Mouse (Mus musculus) brain, embryonic 14.5 days (tissue): ENCODE results near the gene Igf2r.
"Not testable (repeated sequence)": the region's sequence is repeated elsewhere in the genome, so short reads cannot be mapped to it uniquely, and the experiment has no call there.

Source experiments
- CTCF ChIP-seq: fragments of 200-500 bp; IDR thresholded peaks from 2 replicates; pipeline ENCODE4 v1.5.1; 2012; ENCODE audit warnings: inconsistent platforms, mild to moderate bottlenecking, moderate library complexity, borderline replicate concordance; ENCODE audit not compliant: insufficient read depth, insufficient read length; ENCODE audit errors: extremely low read depth
- POLR2A ChIP-seq: fragments of 200-500 bp; IDR thresholded peaks from 2 replicates; pipeline ENCODE4 v1.6.1; 2012; ENCODE audit warnings: mild to moderate bottlenecking, inconsistent platforms, borderline replicate concordance; ENCODE audit not compliant: poor library complexity, insufficient read depth, insufficient read length, severe bottlenecking; ENCODE audit errors: extremely low read depth

DNA sequence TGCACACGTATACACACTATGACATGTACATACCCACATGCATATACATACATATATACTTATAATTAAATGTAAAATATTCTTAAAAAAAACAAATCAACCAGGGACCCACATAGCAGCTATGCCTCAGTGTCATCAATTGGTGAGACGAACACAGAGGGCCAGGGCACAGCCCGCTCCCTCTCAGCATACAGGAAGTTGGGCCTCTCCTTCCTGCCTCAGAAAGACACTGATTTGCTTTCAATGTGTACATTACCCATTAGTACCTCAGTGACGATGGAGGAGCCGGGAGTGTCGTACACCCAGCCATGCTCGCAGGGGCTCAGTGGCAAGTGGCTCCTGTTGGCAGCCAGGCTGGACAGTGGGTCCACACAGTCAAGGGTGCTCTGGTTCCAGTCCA lies 94.5 kb downstream of the Igf2r start:
- not testable (repeated sequence) for TF ChIP-seq CTCF, POLR2A
